Mouse (Mus musculus): ENCODE measurements around the gene Col1a1. TPM values are rescaled to one million over a fixed set of nuclear protein-coding genes. Genes with fewer than 3 reads are reported as not detected.

Gene Col1a1
- total RNA-seq (2021): 10 to 100 TPM; 50.1 to 54.5 TPM
- long read RNA-seq, experiment 1, full-length matches to known transcripts: 22 of 37 reads
- long read RNA-seq, experiment 1, partial matches to known transcripts: 14 of 37 reads
- long read RNA-seq, experiment 1, other reads (novel, unspliced or antisense): 1 of 37 reads
- long read RNA-seq, experiment 2, full-length matches to known transcripts: 39 of 49 reads
- long read RNA-seq, experiment 2, partial matches to known transcripts: 8 of 49 reads
- long read RNA-seq, experiment 2, other reads (novel, unspliced or antisense): 2 of 49 reads

DNA sequence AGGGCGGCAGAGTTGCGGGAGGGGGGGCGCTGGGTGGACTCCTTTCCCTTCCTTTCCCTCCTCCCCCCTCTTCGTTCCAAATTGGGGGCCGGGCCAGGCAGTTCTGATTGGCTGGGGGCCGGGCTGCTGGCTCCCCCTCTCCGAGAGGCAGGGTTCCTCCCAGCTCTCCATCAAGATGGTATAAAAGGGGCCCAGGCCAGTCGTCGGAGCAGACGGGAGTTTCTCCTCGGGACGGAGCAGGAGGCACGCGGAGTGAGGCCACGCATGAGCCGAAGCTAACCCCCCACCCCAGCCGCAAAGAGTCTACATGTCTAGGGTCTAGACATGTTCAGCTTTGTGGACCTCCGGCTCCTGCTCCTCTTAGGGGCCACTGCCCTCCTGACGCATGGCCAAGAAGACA, at the start of gene Col1a1:
Gene Col1a1, plus strand, starts transcription at position 180 of the 400 bp plus-strand sequence.
- intact Hi-C loops (cut with DNase I): loop anchor here (1.0 kb wide), 2 partner anchors 70 to 206 kb away; no protein-coding TSS in a partner anchor
- DNase-seq (ENCODE audit: low spot score in 2 of 2): no peak

DNA sequence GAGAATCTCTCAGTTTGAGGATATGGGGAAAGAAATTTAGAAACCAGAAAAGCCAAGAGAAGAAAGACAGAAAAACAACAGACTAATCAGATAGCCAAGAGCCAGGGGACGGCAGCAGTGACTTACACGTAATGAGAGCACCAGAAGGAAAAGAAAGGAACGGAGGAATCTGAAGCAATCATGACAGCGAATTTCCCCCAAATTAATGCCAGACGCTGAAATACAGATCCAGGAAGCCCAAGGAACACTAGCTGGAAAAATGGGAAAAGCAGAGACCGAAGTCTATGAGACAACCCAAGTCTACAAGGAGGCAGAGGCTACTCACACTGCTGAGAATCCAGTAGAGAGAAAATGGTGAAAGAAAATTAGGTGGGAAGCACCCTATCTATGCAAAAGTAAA, 44.9 kb upstream of the Col1a1 start:
- no peak for DNase-seq (ENCODE audit: low spot score in 2 of 2)
- intact Hi-C loops (cut with DNase I): no loop called here

DNA sequence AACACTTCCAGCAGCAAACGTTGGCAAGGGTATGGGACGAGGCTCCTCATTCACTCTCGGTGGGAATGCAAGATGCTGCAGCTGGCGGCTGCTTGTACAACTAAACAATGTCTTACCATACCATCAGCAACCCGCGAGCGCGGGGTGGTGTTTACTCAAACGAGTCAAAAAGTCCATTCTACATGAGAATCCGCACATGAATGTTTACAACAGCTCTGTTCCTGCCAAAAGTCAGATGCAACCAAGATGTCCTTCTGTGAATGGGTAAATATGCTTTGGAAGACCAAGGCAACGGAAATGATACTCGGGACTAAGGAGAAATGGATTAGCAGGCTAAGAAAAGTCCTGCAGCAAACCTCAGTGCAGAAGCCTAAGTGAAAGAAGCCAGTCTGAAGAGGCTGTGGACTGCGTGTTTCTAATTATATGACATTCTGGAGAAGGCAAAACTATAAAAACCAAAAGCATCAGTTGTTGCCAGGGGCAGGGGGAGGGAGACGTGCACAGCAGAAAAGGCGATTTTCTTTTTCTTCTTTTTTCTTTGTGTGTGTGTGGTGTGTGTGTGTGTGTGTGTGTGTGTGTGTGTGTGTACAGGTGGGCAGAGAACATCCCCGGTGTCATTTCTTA, 39.2 kb upstream of the Col1a1 start:
- DNase-seq (ENCODE audit: low spot score in 2 of 2): no peak
- intact Hi-C loops (cut with DNase I): no loop called here

DNA sequence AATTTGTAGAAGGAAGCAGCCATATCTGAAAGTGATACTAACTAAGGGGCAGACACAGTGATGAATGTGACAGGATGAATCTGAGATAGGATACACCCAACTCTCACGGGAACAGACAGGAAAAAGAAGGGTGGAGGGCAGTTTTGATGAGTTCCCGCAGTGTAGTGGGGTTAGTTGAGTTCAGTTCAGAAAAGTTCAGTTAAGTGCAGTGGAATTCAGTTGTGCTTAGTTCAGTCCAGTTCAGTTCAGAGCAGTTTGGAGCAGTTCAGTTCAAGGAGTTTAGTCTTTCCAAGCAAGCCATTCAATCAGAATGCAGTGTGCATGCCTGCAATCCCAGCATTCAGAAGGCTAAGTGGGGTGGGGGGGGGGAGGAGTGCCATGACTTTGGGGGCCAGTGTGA, 34.8 kb upstream of the Col1a1 start:
- intact Hi-C loops (cut with DNase I): no loop called here

DNA sequence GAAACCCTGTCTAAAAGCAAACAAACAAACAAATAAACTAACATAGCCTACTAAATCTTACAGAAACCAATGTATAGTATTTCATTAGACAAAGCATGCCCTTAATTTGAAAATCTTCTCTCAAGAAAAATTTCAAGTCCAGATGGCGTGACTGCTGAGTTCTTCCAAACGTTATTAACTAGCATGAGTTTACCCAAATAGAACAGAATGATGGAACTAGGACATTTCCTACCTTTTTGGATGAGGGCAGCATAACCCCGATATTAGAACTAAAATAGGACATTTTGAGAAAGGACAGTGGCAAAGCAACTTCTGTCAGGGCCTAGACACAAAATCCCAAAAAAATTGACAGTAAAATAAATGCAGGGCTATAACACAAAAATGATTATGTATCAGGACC, 31.7 kb upstream of the Col1a1 start:
- no peak for DNase-seq (ENCODE audit: low spot score in 2 of 2)
- intact Hi-C loops (cut with DNase I): no loop called here

More for the DNA sequence above, 34.8 kb upstream of the Col1a1 start:
- no peak for DNase-seq (ENCODE audit: low spot score in 2 of 2)

DNA sequence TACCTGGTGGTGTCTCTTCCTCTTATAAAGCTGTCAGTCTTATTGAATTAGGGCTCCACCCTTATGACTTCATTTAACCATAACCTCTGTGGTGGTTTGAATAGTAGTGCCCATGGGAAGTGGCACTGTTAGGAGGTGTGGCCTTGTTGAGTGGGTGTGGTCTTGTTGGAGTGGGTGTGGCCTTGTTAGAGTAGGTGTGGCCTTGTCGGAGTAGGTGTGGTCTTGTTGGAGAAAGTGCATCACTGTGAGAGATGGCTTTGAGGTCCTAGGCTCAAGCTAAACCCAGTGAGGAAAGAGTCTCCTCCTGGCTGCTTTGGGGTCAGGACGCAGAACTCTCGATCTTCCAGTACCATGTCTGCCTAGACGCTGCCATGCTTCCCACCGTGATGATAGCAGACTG, 25.1 kb upstream of the Col1a1 start:
- intact Hi-C loops (cut with DNase I): no loop called here
- DNase-seq (ENCODE audit: low spot score in 2 of 2): no peak

DNA sequence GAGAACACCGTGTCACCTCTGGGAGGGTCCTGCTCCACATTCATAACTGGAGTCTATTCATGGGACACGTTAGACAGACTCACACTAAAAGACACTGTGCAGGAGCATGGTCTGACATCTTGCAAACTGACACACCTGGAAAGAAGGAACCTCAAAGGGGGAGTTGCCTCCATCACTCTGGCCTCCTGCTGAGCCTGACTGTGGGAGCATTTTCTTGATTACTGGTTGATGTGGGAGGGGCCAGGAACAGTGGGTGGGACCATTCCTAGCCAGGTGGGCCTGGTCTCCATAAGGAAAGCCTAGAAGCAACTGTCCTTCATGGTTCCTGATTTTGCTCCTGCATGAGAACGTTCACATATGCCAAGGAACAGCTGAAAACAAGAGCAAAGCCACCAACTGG, 23.5 kb upstream of the Col1a1 start:
- no peak for DNase-seq (ENCODE audit: low spot score in 2 of 2)
- intact Hi-C loops (cut with DNase I): no loop called here

DNA sequence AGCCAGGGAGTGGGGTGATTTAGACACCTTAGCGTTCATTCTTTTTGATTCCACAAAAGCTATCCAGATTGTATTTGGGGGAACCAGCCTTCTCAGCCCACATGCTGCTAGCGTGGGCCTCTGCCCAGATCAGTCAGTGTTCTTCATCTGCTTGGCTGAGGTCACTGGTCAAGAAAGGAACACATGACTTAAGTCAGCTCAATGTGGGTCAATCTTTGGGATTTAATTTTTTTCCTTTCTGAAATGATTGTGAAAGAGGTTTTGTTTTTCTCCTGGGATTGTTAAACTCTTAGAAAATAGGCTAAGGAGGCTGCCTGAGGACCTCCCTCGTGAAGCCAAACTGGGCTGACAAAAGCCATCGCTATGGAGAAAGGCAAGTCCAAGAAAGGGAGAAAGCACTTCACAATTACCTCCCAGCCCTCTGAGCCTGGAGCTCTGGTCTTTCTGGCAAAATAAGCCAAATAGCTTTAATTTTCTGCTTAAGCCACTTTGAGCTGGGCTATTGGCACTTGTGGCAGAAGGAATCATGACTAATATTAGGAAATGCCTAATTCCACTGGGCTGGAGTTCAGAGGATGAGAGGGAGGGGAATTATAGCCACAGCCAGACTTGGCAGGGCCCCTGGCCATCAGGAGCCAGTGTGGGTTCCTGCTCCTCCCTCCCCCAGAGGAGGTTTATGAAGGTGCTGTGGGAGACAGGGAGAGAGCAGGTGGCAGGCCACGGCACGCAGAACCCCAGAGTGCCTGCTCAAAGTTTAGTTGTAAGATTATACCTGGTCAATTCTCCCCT, 22.5 kb upstream of the Col1a1 start:
- intact Hi-C loops (cut with DNase I): no loop called here

DNA sequence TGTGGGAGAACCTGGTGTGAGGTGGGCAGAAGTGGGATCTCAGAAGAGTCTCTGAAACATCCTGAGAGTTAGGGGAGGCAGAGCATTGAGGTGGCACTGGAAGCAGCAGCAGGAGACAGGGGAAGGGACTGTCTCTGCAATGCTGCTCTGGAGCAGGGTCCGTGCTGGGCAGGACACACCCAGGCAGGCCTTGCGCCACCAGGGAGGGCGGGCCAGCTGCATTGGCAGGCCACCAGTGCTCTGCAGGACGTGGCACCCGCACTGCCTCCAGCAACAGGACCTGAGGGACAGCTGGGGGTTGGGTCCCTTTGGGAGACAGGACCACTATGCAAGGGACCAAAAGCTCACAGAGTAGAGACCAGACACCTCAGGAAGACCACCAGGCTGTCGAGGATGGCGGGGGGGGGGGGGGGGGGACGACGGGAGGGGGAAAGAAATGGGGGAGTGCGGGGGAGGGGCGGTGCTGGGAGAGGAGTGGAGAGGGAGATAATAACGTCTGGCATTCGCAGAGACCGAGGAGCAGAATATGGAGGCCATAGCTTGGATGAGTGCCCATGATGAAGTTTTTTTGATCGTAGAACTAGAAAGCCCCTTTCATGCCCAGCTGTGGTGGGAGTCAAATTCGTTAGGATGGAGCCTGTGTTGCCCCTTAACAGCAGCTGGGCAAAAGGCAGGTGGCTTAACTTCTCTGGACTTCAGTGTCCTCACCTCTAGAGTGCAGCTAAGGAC, 20.2 kb upstream of the Col1a1 start:
- DNase-seq (ENCODE audit: low spot score in 2 of 2): no peak
- intact Hi-C loops (cut with DNase I): no loop called here

More for the DNA sequence above, 22.5 kb upstream of the Col1a1 start:
- no peak for DNase-seq (ENCODE audit: low spot score in 2 of 2)

DNA sequence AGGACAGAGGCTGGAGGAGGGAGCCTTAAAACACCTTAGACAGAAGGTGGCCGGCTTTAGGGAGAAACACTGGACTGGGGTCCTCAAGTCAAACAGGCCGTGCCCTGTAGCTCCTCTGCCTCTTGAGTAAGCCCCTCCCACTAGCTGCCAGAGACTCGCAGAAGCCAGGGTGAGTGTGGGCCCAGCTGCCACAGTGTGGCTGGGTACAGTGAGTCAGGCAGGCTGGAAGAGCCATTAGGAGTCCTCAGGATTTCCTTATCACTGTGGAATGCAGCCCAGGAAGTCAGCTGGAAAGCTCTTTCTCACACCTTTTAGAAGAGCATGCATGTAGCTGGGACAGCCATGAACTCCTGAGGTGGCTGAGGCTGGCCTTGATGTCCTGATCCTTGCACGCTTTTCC, 19.5 kb upstream of the Col1a1 start:
- no peak for DNase-seq (ENCODE audit: low spot score in 2 of 2)
- intact Hi-C loops (cut with DNase I): no loop called here

DNA sequence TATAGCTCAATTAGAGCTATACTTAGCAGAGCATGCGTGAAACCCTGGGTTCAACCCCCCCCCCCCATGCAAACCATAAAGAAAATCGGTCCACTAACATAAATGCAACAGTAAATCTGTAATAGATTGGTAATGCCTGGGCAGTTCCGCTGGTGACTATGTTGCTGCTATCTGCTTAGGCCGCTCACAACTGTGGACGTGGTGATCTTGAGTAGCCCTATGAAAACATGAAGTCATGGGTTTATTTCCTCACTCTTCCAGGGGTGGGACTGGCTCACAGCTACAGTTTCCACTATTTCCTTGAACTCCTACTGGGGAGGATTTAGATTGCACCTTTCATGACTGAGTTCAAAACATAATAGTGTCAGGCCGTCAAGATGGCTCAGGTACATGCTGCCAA, 18.3 kb upstream of the Col1a1 start:
- intact Hi-C loops (cut with DNase I): no loop called here

DNA sequence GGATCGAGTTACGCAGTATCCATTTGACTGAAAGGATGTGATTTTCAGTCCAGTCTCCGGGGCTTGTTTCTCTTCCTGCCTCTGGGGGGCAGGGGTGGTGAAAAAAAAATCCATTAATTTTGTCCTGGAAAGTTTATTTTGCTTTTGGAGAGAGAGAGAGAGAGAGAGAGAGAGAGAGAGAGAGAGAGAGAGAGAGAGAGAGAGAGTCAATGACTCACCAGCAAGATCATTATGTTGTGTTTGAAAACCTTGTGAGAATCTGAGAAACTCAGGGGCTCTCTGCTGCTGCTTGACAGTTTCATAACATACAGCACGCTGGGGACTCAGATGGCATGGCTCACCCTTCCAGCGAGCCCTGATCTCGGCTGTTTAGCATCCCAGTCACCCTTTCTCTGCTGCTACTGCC, 15.0 kb upstream of the Col1a1 start:
- no peak for DNase-seq (ENCODE audit: low spot score in 2 of 2)
- intact Hi-C loops (cut with DNase I): no loop called here

More for the DNA sequence above, 18.3 kb upstream of the Col1a1 start:
- no peak for DNase-seq (ENCODE audit: low spot score in 2 of 2)

DNA sequence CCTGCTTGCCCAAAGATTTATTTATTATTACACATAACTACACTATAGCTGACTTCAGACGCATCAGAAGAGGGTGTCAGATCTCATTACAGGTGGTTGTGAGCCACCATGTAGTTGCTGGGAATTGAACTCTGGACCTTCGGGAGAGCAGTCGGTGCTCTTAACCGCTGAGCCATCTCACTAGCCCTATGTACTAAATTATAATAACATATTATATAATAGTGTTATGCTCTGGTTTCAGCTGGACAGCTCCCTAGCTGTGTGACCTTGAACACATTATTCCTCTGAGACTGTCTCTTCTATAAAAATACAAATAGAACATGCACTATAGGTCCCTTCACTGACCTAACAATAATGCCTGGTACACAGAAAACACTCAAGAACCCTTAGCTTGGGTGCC, 11.0 kb upstream of the Col1a1 start:
- no peak for DNase-seq (ENCODE audit: low spot score in 2 of 2)
- intact Hi-C loops (cut with DNase I): no loop called here

DNA sequence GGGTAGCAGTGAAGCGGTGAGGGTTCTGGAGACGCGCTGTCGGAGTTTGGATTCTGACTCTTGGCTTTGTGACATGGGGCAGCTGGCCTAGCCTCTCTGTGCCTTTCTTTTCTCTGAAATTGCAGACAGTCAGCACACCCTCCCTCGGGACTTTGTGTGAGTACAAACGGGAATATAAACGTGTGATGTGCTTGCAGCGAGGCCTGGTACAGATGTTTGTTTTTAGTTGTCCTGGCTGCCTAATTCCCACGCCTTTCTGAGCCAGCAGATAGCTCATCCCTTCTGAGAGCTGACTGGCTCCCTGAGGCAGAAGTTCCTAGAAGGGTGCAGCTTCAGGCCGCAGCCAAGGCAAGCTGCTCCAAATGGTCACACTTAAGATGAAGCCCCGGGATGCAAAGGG, 9.6 kb upstream of the Col1a1 start:
- intact Hi-C loops (cut with DNase I): no loop called here
- DNase-seq (ENCODE audit: low spot score in 2 of 2): no peak

DNA sequence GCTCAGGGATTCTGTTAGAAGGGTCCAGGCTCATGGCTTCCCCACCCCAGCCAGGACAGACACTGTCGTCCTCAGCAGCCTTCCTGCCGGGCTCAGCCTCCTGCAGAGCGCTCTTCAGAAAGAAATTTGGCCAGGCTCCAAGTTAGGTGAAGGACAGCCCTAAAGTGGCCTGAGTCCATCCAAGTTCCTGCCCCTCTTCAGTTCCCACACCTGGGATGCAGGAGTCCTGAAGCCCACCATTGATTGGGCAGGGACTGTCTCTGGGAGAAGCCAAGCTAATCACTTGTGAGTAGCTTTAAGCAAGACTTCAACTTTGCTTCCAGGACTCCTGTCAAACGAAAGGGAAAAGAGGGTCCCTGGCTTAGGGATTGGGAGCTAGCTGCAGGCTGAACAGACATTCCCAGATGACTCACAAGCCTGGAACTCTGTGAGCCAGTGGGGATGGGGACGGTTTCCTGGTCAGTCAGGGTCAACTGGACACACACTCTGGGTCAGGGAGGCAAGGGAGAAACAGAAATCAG, 8.2 kb upstream of the Col1a1 start:
- DNase-seq (ENCODE audit: low spot score in 2 of 2): no peak
- intact Hi-C loops (cut with DNase I): no loop called here

DNA sequence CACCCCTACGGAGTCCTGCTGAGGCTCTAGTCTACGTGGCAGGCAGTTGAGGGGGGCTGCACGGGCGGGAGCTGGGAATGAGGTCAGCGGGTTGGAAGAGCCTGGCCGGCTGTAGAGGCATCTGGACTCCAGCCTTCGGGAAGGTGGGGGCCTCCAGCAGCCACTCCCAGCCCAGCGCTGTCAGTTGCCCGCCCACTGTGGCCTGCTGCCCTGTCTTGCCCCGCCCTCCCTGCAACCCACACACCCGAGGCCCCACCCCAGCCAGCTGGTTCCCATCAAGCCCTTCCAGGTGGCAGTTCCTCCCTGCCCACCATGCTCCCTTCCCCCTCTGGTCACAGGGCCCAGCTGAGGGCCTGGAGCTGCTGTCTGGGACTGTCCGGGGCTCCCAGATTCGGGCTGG, 7.2 kb upstream of the Col1a1 start:
- DNase-seq (ENCODE audit: low spot score in 2 of 2): no peak
- intact Hi-C loops (cut with DNase I): no loop called here

DNA sequence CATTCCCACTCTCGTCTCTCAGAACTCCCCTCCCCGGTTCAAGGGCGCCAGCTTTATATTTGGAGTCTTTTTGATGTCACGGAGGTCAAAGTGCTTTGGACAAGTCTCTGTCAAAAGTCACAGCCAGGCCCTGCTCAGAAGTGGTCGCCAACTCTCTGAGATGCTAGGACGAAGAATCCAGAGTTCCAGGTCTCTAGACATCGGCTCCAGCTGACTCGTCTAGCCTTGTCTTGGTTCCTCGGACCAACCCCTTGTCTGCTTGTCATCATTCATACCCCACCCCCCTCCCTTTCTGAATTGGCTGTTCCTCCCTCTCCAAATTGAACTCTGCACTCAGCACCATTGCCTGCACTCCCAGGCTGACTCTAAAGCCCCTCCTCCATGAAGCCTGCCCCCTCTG, 6.4 kb upstream of the Col1a1 start:
- intact Hi-C loops (cut with DNase I): no loop called here
- no peak for DNase-seq (ENCODE audit: low spot score in 2 of 2)

DNA sequence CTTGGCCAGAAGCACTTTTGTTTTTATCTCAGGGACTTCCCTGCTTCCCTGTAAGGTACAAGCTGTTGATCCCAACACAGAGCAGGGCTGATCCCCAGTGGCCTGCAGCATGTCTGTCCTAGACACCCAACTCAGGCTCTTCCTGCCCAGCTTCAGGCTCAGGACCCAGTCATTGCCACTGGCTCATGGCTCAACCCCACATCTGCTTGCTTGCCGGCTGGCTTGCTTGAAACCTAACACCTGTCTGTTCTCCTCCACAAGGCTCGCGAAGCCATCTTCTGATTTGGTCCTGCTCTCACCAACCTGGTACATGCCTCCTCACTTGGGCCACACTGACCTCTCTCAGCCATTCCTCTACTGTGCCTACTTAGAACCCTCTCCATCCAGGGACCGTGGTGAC, 5.9 kb upstream of the Col1a1 start:
- intact Hi-C loops (cut with DNase I): no loop called here
- no peak for DNase-seq (ENCODE audit: low spot score in 2 of 2)

DNA sequence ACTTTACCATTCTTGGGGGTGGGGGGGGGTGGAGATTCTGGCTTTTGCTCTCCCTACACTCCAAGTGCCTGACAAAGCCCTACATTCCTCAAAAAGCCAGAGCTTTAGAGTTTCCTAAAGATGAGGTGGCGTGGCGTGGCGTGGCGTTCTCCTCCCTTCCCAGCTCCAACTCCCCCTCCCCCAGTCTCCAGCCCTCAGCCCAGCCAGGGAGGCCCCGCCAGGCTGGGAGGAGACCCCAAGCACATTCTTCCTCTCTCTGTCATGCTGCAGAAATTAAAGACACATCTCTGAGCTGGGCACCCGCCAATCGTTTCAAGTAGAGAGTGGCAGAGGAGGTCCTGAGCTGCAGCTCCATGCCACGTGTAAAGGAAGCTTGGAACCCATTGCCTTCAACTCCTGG, 2.4 kb upstream of the Col1a1 start:
- intact Hi-C loops (cut with DNase I): no loop called here
- DNase-seq (ENCODE audit: low spot score in 2 of 2): no peak

DNA sequence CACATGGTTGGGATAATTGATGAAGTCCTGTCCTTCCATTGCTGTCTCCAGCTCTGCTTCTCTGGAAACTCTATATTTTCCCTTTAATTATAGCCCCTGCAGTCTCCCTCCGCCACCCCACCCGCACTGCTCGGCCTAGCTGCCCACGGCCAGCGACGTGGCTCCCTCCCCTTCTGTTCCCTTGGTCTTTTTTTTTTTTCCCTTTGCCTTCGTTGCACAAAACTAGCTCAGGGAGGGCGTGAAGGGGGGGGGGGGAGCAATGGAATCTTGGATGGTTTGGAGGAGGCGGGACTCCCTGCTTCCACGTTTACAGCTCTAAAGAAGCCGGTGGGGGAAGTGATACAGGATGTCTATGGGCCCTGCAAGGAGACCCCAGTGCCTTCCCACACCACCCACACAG, 1.5 kb upstream of the Col1a1 start:
- no peak for DNase-seq (ENCODE audit: low spot score in 2 of 2)

More for the DNA sequence above, 1.5 kb upstream of the Col1a1 start:
- intact Hi-C loops (cut with DNase I): no loop called here
